In genomic region chr7:118993597-118994230, GRCm38 (mm10) we compare ENCODE assay signal across 8 mouse cellular contexts. TPM values are rescaled to one million over a fixed set of nuclear protein-coding genes. Genes with fewer than 3 reads are reported as not detected.
DNase-seq lines count a peak whose midpoint lies in the region; ATAC-seq and TF ChIP-seq lines count a peak whose summit lies in the region.

No protein-coding gene starts in this region.

- no peak overlapping the region for H3K9ac ChIP-seq in liver, adult 2 months (ENCODE audit: low read depth, low read length)
- peak overlapping the region; percentile 72 for H3K9ac ChIP-seq in forebrain, embryonic 15.5 days (replicated peaks)
- peak overlapping the region; percentile 47 for H3K9ac ChIP-seq in limb, embryonic 11.5 days (ENCODE audit: low read length)

- peak overlapping the region; percentile 90 for H3K4me2 ChIP-seq in forebrain, embryonic 15.5 days (replicated peaks)
- peak overlapping the region; percentile 50 for H3K4me2 ChIP-seq in limb, embryonic 11.5 days (ENCODE audit: low read depth, severe bottlenecking)

- DNase-seq in liver, adult 2 months (ENCODE audit: extremely low read depth, low read depth, low spot score): no peak
- no peak for DNase-seq in liver
- peak; percentile 66 for DNase-seq in cerebellum, adult 9-11 months
- no peak for DNase-seq in limb, embryonic 11.5 days (ENCODE audit: low spot score)
- peak; percentile 37 for DNase-seq in retina, postnatal 1 day
- no peak for DNase-seq in left cerebral cortex, adult 8-10 months (ENCODE audit: low spot score in 2 of 2)
- no peak for DNase-seq in testis, postnatal 14 days (ENCODE audit: low spot score)

- peaks cover 3% of the 10 kb centered on the region; the same call in 1 of the 2 replicates for H3K4me1 ChIP-seq in liver, adult 2 months (ENCODE audit: control insufficient read depth, insufficient read depth, low read length)
- H3K4me1 ChIP-seq in forebrain, embryonic 15.5 days: peaks cover 65% of the 10 kb centered on the region
- H3K4me1 ChIP-seq in limb, embryonic 11.5 days (ENCODE audit: control insufficient read depth, insufficient read depth, low read length): peaks cover 5% of the 10 kb centered on the region

- no peaks in the 10 kb centered on the region for H3K79me2 ChIP-seq in liver, adult 2 months (ENCODE audit: control insufficient read depth, insufficient read depth, low read length)

- no peak for TF ChIP-seq POLR2A in liver, adult 2 months (IDR thresholded peaks at IDR 0.05; ENCODE audit: extremely low read depth, insufficient read depth, low read length)

- TF ChIP-seq CTCF in liver, adult 2 months (IDR thresholded peaks at IDR 0.05; ENCODE audit: low read depth, low read length): no peak

- H3K9me3 ChIP-seq in forebrain, embryonic 15.5 days: no peaks in the 10 kb centered on the region
- H3K9me3 ChIP-seq in limb, embryonic 11.5 days (ENCODE audit: control insufficient read depth, low read length): no peaks in the 10 kb centered on the region

- no peak overlapping the region for H3K27ac ChIP-seq in liver, adult 2 months (replicated peaks; ENCODE audit: insufficient read depth, low read depth, low read length)
- peak overlapping the region; percentile 82 for H3K27ac ChIP-seq in forebrain, embryonic 15.5 days (replicated peaks)
- no peak overlapping the region for H3K27ac ChIP-seq in limb, embryonic 11.5 days (replicated peaks; ENCODE audit: low read depth, low read length)

- peaks cover 15% of the 10 kb centered on the region for H3K27me3 ChIP-seq in liver, adult 2 months (ENCODE audit: control insufficient read depth, insufficient read depth, low read length)
- H3K27me3 ChIP-seq in forebrain, embryonic 15.5 days: no peaks in the 10 kb centered on the region
- H3K27me3 ChIP-seq in limb, embryonic 11.5 days (ENCODE audit: control insufficient read depth, insufficient read depth, low read length): 0 out of 2 replicates have a peak, but pooled peaks cover 3% of the 10 kb centered on the region

- 12% methylated on average over 26 of the region's 26 CpGs for WGBS in liver, adult 2 months
- under 1% methylated on average over 26 of the region's 26 CpGs for WGBS in forebrain, embryonic 15.5 days
- WGBS in limb, embryonic 11.5 days: 1% methylated on average over 26 of the region's 26 CpGs

- peak overlapping the region; percentile 10; the same call in 1 of the 2 replicates for H3K4me3 ChIP-seq in liver, adult 2 months (ENCODE audit: insufficient read depth, low read depth, low read length)
- H3K4me3 ChIP-seq in forebrain, embryonic 15.5 days: peak overlapping the region; percentile 68
- peak overlapping the region; percentile 51 for H3K4me3 ChIP-seq in limb, embryonic 11.5 days (ENCODE audit: low read depth, low read length)

- no peaks in the 10 kb centered on the region for H3K36me3 ChIP-seq in liver, adult 2 months (ENCODE audit: control insufficient read depth, insufficient read depth, low read length)
- H3K36me3 ChIP-seq in forebrain, embryonic 15.5 days: no peaks in the 10 kb centered on the region
- H3K36me3 ChIP-seq in limb, embryonic 11.5 days (ENCODE audit: control insufficient read depth, insufficient read depth, low read length): no peaks in the 10 kb centered on the region

- ATAC-seq in forebrain, embryonic 15.5 days (replicated peaks): peak; percentile 13
- no peak for ATAC-seq in limb, embryonic 11.5 days (ENCODE audit: insufficient number of reproducible peaks, low FRiP score, low TSS enrichment, low read depth)

RNA-seq across cellular contexts. Expression of gene Gprc5b, which starts 1.3 kb away (rescaled TPM):
- total RNA-seq in liver, adult 2 months (2014; rRNA removed): 0.27 and 0.37 TPM in 2 replicates
- 0.17 and 0.22 TPM in 2 replicates for polyA plus RNA-seq in liver, adult 2 months (2012; rRNA removed)
- 6.5 and 7.3 TPM in 2 replicates for polyA plus RNA-seq in forebrain, embryonic 15.5 days (2015; fragmentation: Nextera tagmentation; extraction: Ambion mirVana)
- polyA plus RNA-seq in limb, embryonic 11.5 days (2014; fragmentation: Nextera tagmentation; extraction: Ambion mirVana): 9.4 and 9.5 TPM in 2 replicates
- total RNA-seq in left cerebral cortex, adult 8-10 months (2022): 100 to 1,000 TPM; 116 to 128 (median 122) TPM

Comparison
In these comparisons a context has a peak if more than half of its experiments do, and no peak if none do; other contexts are left out.
1. DNase-seq: peak in cerebellum, adult 9-11 months (single experiment) and retina, postnatal 1 day (single experiment); none in liver, adult 2 months (single experiment), liver (single experiment), limb, embryonic 11.5 days (single experiment), left cerebral cortex, adult 8-10 months (0 of 2) and testis, postnatal 14 days (single experiment).
2. H3K4me3 ChIP-seq: peak in every context shown above with its lines; median percentile 68 in forebrain, embryonic 15.5 days; 51 in limb, embryonic 11.5 days; 10 in liver, adult 2 months.